Mouse (Mus musculus) hindbrain, embryonic 16.5 days (tissue): Measurements from ENCODE around the gene Pzp. TPM values are rescaled to one million over a fixed set of nuclear protein-coding genes. Genes with fewer than 3 reads are reported as not detected.

Source experiments
- ATAC-seq: fragments of 200-750 bp; cut with Nextera tagmentation; 2 replicates; pipeline ENCODE4 v1.8.0; 2017; ENCODE audit warnings: moderate TSS enrichment, moderate library complexity
- H3K27ac ChIP-seq: fragments of 300-500 bp; sonication (generic); 2 replicates; pipeline ENCODE4 v1.5.1; 2014; ENCODE audit warnings: low read depth, mild to moderate bottlenecking, control low read depth, low read length, moderate library complexity
- H3K27me3 ChIP-seq: fragments of 300-500 bp; sonication (generic); replicated peaks from 2 replicates; pipeline ENCODE4 v1.6.1; 2014; ENCODE audit warnings: low read length; ENCODE audit not compliant: control insufficient read depth, insufficient read depth
- H3K36me3 ChIP-seq: fragments of 300-500 bp; sonication (generic); 2 replicates; pipeline ENCODE4 v1.6.1; 2014; ENCODE audit warnings: mild to moderate bottlenecking, low read length, moderate library complexity, mixed read lengths; ENCODE audit not compliant: control insufficient read depth, insufficient read depth
- H3K4me1 ChIP-seq: fragments of 300-500 bp; sonication (generic); 2 replicates; pipeline ENCODE4 v1.6.1; 2014; ENCODE audit warnings: low read depth, low read length; ENCODE audit not compliant: control insufficient read depth, insufficient read depth
- H3K4me2 ChIP-seq: fragments of 300-500 bp; sonication (generic); 2 replicates; pipeline ENCODE4 v1.6.1; 2014; ENCODE audit warnings: mild to moderate bottlenecking, low read length, control low read depth, moderate library complexity
- H3K4me3 ChIP-seq: fragments of 300-500 bp; sonication (generic); 2 replicates; pipeline ENCODE4 v1.5.1; 2014; ENCODE audit warnings: mild to moderate bottlenecking, low read length, control low read depth, moderate library complexity
- H3K9ac ChIP-seq: fragments of 300-500 bp; sonication (generic); 2 replicates; pipeline ENCODE4 v1.6.1; 2014; ENCODE audit warnings: low read depth, mild to moderate bottlenecking, control low read depth, low read length, moderate library complexity
- H3K9me3 ChIP-seq: fragments of 300-500 bp; sonication (generic); 2 replicates; pipeline ENCODE4 v1.6.1; 2014; ENCODE audit warnings: mild to moderate bottlenecking, low read length, moderate library complexity; ENCODE audit not compliant: control insufficient read depth
- WGBS: fragments of 180-500 bp; shearing (Covaris S2); extraction: QIAGEN DNeasy Blood & Tissue Kit; methylation state at CpG from one replicate; pipeline ENCODE4 v1.1.7; 2014; 5-methylcytosine and 5-hydroxymethylcytosine counted together
- polyA plus RNA-seq: library from polyadenylated mRNA; unstranded; fragments of >200 nt; fragmentation: Nextera tagmentation; extraction: Ambion mirVana; gene quantifications from 2 replicates; pipeline ENCODE4 v1.2.1, GENCODE M21; 2015

The Pzp gene
- polyA plus RNA-seq, 1 experiment from 2014 or later, result 0.34 TPM

GRCm38 (mm10) chr6:128494646-128495331 lies 31.7 kb downstream of the Pzp start:
- Histone ChIP-seq H3K9me3 (no peaks in the 10 kb centered on the region), H3K27ac (no peak overlapping the region), H3K4me2 (no peak overlapping the region), H3K4me1 (no peaks in the 10 kb centered on the region), H3K9ac (no peak overlapping the region), H3K27me3 (no peaks in the 10 kb centered on the region), H3K4me3 (no peak overlapping the region), H3K36me3 (no peaks in the 10 kb centered on the region)
- WGBS, result 65% methylated on average over 15 of the region's 15 CpGs
- ATAC-seq, result no peak

DNA sequence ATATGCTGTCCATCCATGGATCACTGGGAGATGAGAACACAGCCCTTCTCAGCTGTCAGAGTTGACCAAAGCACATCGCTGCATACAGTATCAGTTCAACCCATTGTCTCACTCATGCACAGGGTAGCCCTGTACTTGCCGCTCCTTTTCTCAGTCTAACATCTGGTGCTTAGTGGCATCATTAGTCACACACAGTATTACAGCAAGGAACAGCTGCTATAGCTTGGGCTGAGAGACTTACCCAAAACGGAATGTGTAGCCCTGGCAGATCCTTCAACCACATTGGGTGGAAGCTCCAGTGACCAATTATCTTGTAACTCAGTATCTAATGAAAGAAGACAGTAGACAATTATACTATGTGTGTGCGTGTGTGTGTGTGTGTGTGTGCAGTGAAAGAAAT lies 34.6 kb downstream of the Pzp start:
- no peaks in the 10 kb centered on the region for H3K9me3 ChIP-seq
- no peak overlapping the region for H3K9ac ChIP-seq
- H3K4me1 ChIP-seq, result no peaks in the 10 kb centered on the region
- H3K27me3 ChIP-seq, result no peaks in the 10 kb centered on the region
- H3K27ac ChIP-seq, result no peak overlapping the region
- WGBS, result 67% methylated on average over 4 of the region's 4 CpGs
- H3K4me2 ChIP-seq, result no peak overlapping the region
- H3K36me3 ChIP-seq, result no peaks in the 10 kb centered on the region
- peak; percentile 86 for ATAC-seq
- H3K4me3 ChIP-seq, result no peak overlapping the region

DNA sequence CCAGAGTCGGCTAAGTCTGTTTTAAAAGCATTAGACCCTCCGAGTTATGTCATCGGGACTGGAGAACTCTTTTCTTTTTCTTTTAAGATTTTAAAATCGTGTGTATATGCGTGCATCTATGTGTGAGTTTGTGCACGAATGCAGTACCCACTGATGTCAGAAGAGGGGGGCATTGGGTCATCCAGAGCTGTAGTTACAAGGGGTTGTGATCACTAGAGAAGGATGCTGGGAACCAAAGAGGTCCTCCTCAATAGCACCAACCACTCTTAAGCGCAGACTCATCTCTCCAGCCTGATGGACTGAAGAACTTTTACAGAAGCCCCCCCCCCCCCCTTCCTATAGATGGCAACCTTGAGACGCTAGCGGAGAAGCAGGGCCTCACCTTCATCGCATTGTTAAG lies 36.4 kb downstream of the Pzp start:
- Histone ChIP-seq H3K27me3 (no peaks in the 10 kb centered on the region), H3K9me3 (no peaks in the 10 kb centered on the region), H3K4me1 (no peaks in the 10 kb centered on the region), H3K27ac (no peak overlapping the region), H3K9ac (no peak overlapping the region), H3K4me2 (no peak overlapping the region), H3K4me3 (no peak overlapping the region), H3K36me3 (no peaks in the 10 kb centered on the region)
- no peak for ATAC-seq
- WGBS, result 92% methylated on average over 10 of the region's 10 CpGs

DNA sequence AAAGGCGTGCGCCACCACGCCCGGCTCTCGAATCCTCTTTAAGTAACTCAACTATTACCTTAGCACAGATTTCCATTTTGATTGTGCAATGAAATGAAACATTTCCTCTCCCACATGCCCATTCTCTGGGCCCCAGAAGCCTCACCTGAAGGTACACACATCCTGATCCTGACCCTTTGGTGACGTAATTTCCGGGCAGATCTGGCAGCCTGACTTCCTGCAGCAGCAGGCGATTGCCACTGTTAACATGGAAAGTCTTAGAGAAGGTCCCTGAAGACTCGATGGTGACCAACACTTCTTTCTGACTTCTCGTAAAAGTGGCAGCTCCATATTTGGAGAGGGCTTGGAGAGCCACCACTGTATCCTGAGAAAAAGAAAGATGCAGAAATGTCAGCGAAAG lies 38.8 kb downstream of the Pzp start:
- Histone ChIP-seq H3K4me1 (no peaks in the 10 kb centered on the region), H3K4me3 (no peak overlapping the region), H3K9ac (no peak overlapping the region), H3K9me3 (no peaks in the 10 kb centered on the region), H3K27me3 (no peaks in the 10 kb centered on the region), H3K36me3 (no peaks in the 10 kb centered on the region), H3K27ac (no peak overlapping the region), H3K4me2 (no peak overlapping the region)
- WGBS, result 96% methylated on average over 11 of the region's 11 CpGs
- ATAC-seq, result no peak

GRCm38 (mm10) chr6:128479463-128480454 lies 46.8 kb downstream of the Pzp start:
- no peak overlapping the region for H3K27ac ChIP-seq
- no peaks in the 10 kb centered on the region for H3K27me3 ChIP-seq
- peak overlapping the region; percentile 45 for H3K4me2 ChIP-seq
- H3K9ac ChIP-seq, result peak overlapping the region; percentile 8; the same call in 1 of the 2 replicates
- peak overlapping the region; percentile 20 for H3K4me3 ChIP-seq
- H3K9me3 ChIP-seq, result no peaks in the 10 kb centered on the region; the same call in 1 of the 2 replicates
- peaks cover 2% of the 10 kb centered on the region; the same call in 1 of the 2 replicates for H3K4me1 ChIP-seq
- no peaks in the 10 kb centered on the region for H3K36me3 ChIP-seq
- 17% methylated on average over 25 of the region's 26 CpGs for WGBS
- peak; percentile 95 for ATAC-seq

DNA sequence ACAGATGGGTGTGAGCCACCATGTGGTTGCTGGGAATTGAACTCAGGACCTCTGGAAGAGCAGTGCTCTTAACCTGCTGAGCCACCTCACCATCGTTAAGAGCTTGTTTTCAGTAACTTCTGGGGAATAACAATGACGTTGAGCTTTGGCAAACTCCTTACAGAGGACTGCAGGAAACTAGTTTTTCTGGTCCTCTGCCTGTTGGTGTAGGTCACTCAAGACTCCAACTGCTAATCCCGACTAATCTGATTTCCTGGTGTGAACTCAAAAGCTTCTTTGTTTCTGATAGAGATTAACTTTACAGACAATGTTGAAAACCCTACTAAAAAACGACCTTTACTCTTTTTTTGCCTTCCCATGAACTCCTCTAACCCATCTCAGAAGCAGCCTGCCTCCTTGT lies 49.0 kb downstream of the Pzp start:
- Histone ChIP-seq H3K4me2 (no peak overlapping the region), H3K9ac (no peak overlapping the region), H3K27me3 (no peaks in the 10 kb centered on the region), H3K4me1 (peaks cover 2% of the 10 kb centered on the region; the same call in 1 of the 2 replicates), H3K4me3 (no peak overlapping the region), H3K36me3 (no peaks in the 10 kb centered on the region), H3K27ac (no peak overlapping the region), H3K9me3 (no peaks in the 10 kb centered on the region; the same call in 1 of the 2 replicates)
- 28% methylated on average over 4 of the region's 4 CpGs for WGBS
- no peak for ATAC-seq

- Histone ChIP-seq H3K4me3 (no peak overlapping the region), H3K9ac (no peak overlapping the region), H3K27me3 (no peaks in the 10 kb centered on the region; the same call in 1 of the 2 replicates), H3K27ac (no peak overlapping the region), H3K4me1 (no peaks in the 10 kb centered on the region), H3K36me3 (no peaks in the 10 kb centered on the region), H3K4me2 (no peak overlapping the region), H3K9me3 (no peaks in the 10 kb centered on the region; the same call in 1 of the 2 replicates)
- 94% methylated on average over 6 of the region's 6 CpGs for WGBS
- no peak for ATAC-seq
Observed at GRCm38 (mm10) chr6:128474112-128474511, 52.4 kb downstream of the Pzp start.

DNA sequence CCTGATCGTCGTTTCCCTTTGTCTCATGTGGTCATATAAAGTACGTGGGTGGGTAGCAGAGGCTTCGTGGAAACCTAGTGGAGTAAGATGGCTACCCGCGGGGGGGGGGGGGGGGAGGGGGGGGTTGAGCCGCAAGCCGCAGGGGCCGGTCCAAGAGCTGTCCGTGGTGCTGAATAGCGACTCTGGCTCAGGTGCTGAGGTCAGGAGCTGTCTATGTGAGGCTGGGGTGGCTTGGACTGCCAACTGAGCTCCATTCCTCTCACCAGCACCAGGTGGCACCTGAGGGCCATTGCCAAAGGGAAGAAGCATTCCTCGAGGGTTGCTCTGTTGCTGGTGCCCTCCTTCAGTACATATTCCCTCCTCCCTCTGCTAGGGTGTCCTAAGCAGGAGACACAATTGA lies 57.1 kb downstream of the Pzp start:
- H3K27me3 ChIP-seq, result no peaks in the 10 kb centered on the region; the same call in 1 of the 2 replicates
- WGBS, result 9% methylated on average over 11 of the region's 12 CpGs
- H3K4me2 ChIP-seq, result no peak overlapping the region
- H3K9ac ChIP-seq, result no peak overlapping the region
- no peak overlapping the region for H3K4me3 ChIP-seq
- H3K9me3 ChIP-seq, result no peaks in the 10 kb centered on the region
- no peak overlapping the region for H3K27ac ChIP-seq
- H3K4me1 ChIP-seq, result no peaks in the 10 kb centered on the region
- no peak for ATAC-seq
- no peaks in the 10 kb centered on the region for H3K36me3 ChIP-seq

GRCm38 (mm10) chr6:128467298-128467697 lies 59.2 kb downstream of the Pzp start:
- H3K27me3 ChIP-seq, result no peaks in the 10 kb centered on the region; the same call in 1 of the 2 replicates
- no peak overlapping the region for H3K27ac ChIP-seq
- no peaks in the 10 kb centered on the region for H3K4me1 ChIP-seq
- no peaks in the 10 kb centered on the region for H3K9me3 ChIP-seq
- WGBS, result 50% methylated on average over 2 of the region's 2 CpGs
- no peak overlapping the region for H3K4me3 ChIP-seq
- H3K36me3 ChIP-seq, result no peaks in the 10 kb centered on the region
- H3K9ac ChIP-seq, result no peak overlapping the region
- ATAC-seq, result no peak
- no peak overlapping the region for H3K4me2 ChIP-seq
